Mouse (Mus musculus) adrenal gland, adult 2 months (tissue): ENCODE results near the gene St13. TPM values are rescaled to one million over a fixed set of nuclear protein-coding genes. Genes with fewer than 3 reads are reported as not detected.

Source experiments
- DNase-seq: peaks from one replicate; pipeline ENCODE4 v3.0.0; 2021
- long read RNA-seq: library from polyadenylated mRNA; stranded (forward); transcript quantifications from one replicate; pipeline ENCODE4 v2.0.0, GENCODE M21; 2021
- polyA plus RNA-seq: library from polyadenylated mRNA; depleted of rRNA; stranded (reverse); fragments of >200 nt; gene quantifications from 2 replicates; pipeline ENCODE4 v1.2.3, GENCODE M21; 2012; rRNA removed
- total RNA-seq, 2 experiments: library from RNA; stranded (reverse); gene quantifications; 2 replicates each; pipeline ENCODE4 v1.2.3; 2021

St13 gene
- total RNA-seq = 100 to 1,000 TPM; 246 to 354 TPM
- 31.1 and 40.3 TPM in 2 replicates for polyA plus RNA-seq
- long read RNA-seq, transcript St13-205 (12 exons, 3,346 nt) = major isoform, 146 of 153 reads
- long read RNA-seq, partial matches to known transcripts = 3 of 153 reads
- long read RNA-seq, other reads (novel, unspliced or antisense) = 4 of 153 reads

GRCm38 (mm10) chr15:81399638-81400315, at the start of gene St13, which contains the start of gene Xpnpep3:
TSS of gene St13 (minus strand) at chr15:81400077.
TSS of gene Xpnpep3 (plus strand) at chr15:81400138.
- DNase-seq = peak; percentile 98

GRCm38 (mm10) chr15:81448463-81448862, 48.6 kb upstream of the St13 start:
- DNase-seq = peak; percentile 60

GRCm38 (mm10) chr15:81439236-81439635, 39.4 kb upstream of the St13 start:
- peak; percentile 58 for DNase-seq

GRCm38 (mm10) chr15:81438345-81438744, 38.5 kb upstream of the St13 start:
- no peak for DNase-seq

- no peak for DNase-seq
These were observed 31.3 kb upstream of the St13 start for GRCm38 (mm10) chr15:81431195-81431594.

GRCm38 (mm10) chr15:81427947-81428346, 28.1 kb upstream of the St13 start:
- DNase-seq = no peak

DNA sequence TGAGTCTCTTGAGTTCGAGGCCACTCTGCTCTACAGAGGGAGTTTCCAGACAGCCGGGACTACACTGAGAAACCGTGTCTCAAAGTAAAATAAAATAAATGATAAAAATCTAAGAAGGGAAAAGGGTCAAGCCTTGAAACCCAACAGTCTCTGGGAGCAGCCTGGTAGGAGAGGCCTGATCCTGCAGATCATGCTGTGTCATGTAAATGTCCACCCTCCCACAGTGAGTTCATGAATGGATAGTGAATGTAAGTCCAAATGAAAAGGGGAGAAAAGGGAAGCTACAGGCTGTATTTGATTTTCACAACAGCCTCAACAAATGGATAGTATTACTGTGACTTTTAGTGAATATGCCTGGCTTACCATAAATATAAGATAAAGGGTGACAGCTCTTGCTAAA, 25.4 kb upstream of the St13 start:
- DNase-seq = no peak

DNA sequence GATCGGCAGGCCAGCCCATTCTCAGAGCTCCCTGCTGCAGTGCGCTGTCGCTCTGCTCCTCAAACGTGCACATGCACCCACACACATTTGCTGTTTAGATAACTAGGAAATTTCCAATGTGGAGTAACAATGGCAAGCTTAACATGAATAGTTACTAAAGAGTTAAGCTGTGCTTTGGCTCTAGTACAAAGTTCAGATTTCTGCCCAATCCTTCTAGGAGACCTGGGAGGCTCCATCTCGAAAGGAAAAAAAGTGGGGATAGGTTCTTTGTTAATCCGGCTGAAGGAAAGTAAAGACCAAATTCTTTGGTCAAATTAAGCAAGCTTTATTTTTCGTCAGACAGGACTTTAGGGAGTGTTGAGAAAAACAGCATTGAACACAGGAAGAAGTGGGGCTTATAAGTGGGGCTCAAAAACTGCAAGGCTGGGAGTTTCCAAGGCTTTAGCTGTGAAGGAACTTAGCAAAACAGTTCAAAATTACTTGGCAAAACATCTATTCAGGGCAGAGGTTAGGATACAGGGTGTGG, 22.3 kb upstream of the St13 start:
- DNase-seq = no peak

DNA sequence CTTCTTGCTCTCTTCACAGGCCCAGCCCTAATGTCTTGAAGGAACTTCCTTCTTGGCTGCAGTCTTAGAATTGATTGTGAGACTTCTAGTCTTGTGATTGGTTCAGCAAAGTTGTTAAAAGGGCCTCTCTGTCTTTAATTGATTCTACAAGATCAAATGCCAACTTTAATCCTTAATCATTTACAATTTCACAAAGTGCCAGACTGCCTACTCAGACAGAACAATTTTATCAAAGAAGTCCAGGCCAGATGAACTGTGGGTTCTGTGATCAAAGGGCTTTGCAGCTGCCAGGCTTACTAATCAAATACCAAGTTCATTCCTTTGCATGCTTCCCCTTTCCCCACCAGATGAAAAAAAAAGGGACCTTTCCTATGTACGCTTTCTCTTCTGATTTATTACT, 21.6 kb upstream of the St13 start:
- no peak for DNase-seq

- DNase-seq = no peak
These were observed 18.2 kb upstream of the St13 start for GRCm38 (mm10) chr15:81418065-81418464.

GRCm38 (mm10) chr15:81416763-81417310, 17.0 kb upstream of the St13 start:
- DNase-seq = peak; percentile 81

DNA sequence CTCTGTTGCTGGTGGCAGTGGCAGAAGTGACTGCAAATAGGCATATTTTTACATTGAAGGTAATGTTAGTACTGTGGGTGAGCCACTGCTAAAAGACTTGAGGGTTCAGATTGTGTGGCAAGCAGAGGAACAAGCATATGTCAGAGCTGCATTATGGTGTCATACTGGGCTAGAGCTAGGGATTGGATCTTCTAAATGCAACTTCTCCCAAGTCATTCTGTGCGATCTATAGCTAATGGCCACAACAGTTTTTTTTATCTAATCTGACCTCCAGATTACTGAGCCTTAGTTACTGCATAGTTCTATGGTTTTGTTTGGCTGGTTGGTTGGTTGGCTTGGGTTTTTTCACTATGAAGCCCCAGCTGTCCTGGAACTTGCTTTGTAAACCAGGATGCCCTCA, 8.3 kb upstream of the St13 start, which contains the start of gene Dnajb7:
Dnajb7 (minus strand) TSS at position 101 of the 400 bp plus-strand sequence.
- no peak for DNase-seq

DNA sequence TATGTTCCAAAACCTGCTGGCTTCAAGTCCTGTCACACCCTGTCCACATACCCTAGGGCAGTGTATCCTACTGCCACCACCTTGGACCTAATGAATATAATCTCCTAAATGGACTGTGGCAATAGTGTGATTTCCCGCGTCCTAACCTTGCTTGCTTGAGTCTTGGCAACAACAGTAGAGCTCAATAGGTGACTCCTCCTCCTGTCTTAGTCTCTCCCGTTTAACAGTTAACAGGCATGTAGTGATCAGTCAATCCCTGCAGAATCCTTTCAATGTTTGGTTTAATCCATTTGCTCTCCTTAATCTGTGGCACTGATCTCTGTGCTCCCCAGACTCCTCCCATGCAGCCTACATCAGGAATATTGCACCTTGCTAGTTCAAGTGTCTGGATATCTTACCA, 5.1 kb upstream of the St13 start:
- DNase-seq = no peak

DNA sequence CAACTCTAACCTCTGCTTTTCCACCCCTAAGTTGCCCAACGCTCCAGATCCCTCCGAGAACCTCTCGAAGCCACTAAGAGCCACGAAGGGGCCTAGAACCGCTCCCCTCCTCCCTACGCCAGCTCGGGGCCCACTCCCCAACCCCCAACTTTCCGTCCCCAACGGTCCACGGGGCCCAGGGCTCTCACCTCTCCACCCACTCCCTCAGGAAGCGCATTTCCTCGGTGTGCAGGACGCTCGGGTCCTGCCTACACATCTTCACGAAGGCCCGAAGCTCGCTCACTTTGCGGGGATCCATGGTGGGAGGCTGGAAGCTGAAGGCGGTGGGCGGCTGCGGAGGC, 610 bp downstream of the St13 start:
- no peak for DNase-seq

- no peak for DNase-seq
These were observed 1.7 kb downstream of the St13 start for GRCm38 (mm10) chr15:81398189-81398588.

GRCm38 (mm10) chr15:81394211-81394915, 5.5 kb downstream of the St13 start:
- DNase-seq = no peak

DNA sequence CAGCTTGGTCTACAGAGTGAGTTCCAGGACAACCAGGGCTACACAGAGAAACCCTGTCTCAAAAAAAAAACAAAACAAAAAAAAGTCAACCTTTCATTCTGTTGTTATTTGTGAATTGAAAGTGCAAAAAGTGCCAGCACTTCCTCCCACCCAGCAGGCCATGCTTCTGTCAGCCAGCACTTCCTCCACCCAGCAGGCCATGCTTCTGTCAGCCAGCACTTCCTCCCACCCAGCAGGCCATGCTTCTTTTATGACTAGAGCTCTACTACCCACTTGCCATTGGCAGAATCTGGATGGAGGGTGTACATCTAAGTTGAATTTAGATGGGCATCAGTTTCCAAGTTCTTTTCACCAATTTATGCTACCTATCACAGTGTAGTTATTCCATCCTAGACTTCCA, 6.9 kb downstream of the St13 start:
- DNase-seq = peak; percentile 26

- no peak for DNase-seq
These were observed 13.6 kb downstream of the St13 start for GRCm38 (mm10) chr15:81386327-81386726.

GRCm38 (mm10) chr15:81378845-81379244, 21.0 kb downstream of the St13 start:
- no peak for DNase-seq

- peak; percentile 45 for DNase-seq
These were observed 25.3 kb downstream of the St13 start for GRCm38 (mm10) chr15:81374621-81375020.

DNA sequence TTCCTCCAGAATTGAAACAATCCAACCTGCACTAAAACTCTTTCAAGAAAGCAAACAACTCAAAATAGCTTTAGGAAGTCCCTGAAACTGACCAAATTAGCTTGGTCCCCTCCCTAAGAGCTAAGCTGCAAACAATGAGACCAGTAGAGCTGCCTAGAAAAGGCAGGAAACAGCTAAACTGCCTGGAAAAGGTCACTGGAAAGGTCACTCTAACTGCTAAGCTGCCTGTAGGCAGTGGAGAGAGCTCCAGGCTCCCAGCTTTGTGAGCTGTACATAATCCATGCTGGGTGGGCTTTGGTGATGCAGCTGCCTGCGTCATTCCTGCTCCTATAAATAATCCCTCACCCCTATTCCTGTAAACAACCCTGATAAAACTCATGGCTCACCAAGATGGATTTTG, 29.5 kb downstream of the St13 start:
- DNase-seq = no peak

- DNase-seq = no peak
These were observed 31.3 kb downstream of the St13 start for GRCm38 (mm10) chr15:81368601-81369000.

DNA sequence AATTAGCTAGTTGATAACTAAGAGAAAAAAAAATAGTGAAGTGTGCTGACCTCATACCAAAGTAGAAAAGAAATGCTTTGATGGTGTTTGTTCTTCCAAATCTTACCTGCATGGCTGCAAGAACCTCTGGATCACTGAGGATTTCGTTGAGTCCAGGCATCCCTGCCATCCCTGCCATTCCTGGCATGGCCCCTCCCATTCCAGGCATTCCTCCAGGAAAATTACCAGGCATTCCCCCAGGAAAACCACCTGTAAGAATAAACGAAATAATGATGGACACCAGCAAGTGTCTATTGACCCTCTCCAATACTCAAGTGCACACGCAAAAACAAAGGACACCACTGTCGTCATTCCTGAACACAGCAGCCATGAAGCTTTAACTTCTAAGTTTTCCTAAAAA, 33.6 kb downstream of the St13 start:
- DNase-seq = no peak
